Mouse (Mus musculus) R1 (cell line): ENCODE data around the gene P2ry6.

Experiments used
- DNase-seq: peaks from one replicate; pipeline ENCODE4 v3.0.0-alpha.2; 2018; ENCODE audit warnings: low read depth, low spot score

Gene P2ry6

DNA sequence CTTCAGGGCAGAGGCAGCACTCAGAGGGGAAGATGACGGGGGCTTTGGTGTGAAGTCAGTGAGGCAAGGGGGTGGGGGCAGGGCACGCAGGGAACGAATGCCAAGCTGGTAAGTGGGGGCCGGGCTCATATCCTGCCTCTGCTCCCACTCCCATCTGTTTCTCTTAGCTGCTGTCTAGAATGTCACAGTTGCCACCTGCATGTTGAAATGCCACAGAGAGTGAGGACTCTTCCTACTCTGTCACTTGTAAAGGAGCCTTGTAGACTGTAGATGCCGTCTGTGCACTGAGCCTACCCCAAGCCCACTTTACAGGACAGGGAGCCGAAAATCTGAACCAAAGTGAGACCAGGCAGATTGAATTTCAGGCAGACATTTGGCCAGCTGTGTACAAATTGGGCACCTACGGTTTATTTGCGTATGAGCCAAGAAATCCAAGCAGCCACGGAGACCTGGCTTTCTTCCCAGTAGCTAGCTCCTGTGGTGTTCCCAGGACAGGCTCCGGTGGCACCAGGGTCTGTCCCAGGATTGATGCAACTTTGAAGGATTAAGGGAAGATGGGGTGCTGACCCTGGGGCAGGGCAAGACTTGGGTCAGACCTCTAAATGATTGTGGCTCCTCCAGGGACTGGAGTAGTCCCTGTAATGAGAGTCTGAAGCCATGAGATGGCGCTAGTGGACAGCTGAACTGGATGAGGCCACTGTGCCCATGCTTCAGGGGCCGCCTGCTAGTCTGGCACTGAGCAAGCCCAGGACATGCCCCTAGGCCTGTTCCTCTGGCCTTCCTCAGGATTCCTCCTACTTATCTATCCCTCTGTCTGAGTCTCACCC is 31.4 kb downstream of the P2ry6 start:
- DNase-seq: peak; percentile 88

DNA sequence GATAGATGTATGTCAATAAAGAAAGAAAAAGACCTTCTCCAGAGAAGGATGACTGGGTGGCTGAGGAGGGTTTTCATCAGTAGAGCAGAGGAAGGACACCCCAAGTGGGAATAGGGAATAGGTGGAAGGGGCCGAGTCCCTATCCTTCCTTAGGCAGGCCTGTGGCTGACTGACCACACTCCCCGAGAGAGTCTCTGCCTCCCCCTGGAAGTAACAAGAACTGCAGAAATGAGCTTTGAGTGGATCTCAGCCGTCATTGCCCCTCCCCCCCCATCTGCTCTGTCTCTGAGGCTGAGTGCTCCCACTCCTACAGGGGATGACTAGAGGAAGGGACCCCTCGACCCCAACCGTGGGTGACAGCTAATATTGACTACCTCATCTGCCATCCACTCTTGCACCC is 33.3 kb downstream of the P2ry6 start:
- DNase-seq: no peak

DNA sequence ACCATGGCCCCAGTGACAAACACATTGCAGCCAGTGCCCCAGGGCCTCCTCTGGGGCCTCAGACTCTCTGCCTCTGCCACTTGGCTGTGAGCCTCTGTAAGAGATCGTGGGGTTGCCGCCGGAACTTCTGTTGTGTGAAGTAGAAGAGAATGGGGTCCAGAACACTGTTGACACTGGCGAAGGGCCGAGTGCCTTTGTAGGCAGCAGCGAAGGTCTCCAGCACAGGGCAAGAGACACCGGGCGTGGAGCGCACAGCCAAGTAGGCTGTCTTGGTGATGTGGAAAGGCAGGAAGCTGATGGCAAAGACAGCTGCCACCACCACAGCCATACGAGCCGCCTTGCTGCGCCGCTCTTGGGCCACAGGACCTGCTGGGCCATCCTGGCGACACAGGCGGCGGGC is 36.3 kb downstream of the P2ry6 start:
- no peak for DNase-seq

DNA sequence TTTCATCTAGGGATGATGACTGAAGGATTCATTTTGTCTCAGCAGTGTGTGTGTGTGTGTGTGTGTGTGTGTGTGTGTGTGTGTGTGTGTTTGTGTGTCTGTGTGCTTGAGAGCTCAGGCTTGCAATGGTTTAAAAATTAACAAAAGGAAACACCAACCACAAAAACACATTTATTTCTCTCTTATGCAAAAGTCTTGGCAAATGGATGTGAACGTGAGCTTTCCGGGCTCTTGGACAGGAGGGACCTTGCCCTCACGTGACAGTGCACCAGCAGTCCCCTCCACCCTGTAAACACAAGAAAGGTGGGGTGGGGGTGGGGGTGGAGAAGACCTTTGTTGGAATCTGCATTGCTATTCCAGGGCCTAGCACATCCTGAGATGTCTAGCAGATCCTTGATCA is 37.0 kb downstream of the P2ry6 start:
- no peak for DNase-seq

DNA sequence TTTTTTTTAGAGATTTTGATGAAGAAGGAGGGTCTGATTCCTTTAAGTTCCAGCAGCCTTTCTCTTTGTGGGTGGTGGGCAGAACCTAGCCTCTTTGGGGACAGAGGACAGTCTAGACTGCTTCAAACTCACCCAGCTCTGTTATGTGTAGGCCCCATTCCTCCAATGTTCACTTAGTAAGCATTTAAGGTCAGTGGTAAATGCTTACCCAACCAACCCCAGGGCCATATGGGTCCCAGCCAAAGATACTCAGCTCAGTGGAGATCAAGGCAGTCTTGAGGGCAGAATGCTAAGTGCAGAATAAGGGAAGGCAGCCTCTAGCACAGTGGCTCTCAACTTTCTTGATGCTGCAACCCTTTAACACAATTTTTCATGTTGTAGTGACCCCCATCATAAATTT is 40.9 kb downstream of the P2ry6 start:
- DNase-seq: no peak

DNA sequence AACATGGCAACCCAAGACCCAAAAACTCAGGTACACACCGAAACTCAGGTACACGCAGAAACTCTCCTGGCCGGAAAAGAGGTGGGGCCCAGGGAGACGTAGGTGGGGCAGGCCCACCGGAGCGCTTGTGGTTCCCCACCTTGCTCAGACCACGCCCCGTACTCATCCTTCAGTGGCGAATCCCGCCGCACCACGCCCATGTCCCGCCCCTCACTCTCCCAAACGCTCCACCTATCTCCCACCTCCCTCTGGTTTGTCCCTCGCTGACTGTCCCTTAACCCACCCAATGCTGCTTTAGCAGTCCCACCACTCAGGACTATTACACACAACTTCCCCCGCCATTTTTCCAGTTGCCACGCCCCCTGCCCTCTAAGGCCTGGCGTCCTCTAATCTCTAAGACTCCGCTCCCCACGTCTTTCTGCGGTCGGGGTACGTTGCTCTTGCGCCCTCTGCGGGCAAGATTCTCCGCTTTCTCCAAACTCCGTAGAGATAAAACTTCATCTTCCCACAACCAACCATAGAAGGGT is 41.9 kb downstream of the P2ry6 start:
- peak; percentile 99 for DNase-seq

DNA sequence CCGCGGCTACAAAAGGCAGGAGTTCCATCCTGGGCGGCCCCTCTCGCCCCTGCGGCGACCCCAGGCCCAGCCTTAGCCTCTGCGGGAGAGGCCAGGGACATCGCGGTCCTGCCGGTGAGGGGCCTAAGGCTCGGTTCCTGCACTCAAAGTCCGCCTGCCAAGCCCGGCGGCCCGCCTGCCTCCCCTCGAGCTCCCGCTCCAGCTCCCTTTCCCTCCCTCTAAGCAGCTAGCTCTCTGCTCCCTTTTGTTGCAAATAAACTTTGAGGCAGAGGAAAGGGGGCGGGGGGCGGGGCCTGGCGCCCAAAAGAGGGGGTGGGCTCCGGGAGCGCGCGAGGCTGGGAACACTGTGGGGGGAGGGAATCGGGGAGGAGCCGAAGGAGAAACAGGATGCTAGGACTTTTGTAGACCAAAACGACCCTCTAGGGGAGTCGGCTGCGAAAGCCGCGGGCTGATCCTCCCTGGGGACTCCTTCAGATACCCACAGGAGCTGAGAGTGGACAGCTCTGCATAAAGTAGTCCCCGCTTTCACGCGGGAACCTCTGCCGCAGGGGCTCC is 42.4 kb downstream of the P2ry6 start, which contains the start of gene Arhgef17:
TSS of gene Arhgef17 (minus strand) at position 182 of the 555 bp plus-strand sequence.
- DNase-seq: peak; percentile 98

DNA sequence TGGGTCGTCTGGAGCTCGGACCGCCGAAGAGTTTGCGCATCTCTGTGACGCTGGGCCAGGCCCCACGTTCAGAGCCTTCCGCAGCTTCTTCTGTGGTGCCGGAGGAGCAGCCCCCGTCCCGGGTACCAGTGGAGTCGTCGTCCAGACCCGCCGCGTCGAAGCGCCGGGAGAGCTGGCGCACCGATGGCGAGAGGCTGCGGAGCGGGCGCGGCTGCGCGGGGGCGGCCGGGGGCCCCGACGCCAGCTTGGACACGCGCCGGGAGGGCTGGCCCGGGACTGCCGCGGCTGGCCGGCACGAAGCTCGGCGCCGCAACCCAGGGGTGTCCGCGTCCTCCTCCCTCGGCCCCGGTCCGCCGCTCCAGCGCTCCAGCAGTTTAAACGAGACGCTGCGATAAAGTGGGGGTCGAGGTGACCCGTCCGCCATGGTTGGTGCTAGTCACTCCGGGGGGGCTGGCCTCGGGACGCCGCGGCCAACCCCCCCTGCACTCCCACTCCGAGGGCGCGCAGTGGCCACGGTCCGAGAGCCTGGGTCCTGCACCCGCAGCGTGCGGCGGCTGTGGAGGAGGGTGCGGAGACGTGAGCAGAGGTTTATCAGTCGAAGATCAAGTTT is 43.0 kb downstream of the P2ry6 start:
- no peak for DNase-seq

DNA sequence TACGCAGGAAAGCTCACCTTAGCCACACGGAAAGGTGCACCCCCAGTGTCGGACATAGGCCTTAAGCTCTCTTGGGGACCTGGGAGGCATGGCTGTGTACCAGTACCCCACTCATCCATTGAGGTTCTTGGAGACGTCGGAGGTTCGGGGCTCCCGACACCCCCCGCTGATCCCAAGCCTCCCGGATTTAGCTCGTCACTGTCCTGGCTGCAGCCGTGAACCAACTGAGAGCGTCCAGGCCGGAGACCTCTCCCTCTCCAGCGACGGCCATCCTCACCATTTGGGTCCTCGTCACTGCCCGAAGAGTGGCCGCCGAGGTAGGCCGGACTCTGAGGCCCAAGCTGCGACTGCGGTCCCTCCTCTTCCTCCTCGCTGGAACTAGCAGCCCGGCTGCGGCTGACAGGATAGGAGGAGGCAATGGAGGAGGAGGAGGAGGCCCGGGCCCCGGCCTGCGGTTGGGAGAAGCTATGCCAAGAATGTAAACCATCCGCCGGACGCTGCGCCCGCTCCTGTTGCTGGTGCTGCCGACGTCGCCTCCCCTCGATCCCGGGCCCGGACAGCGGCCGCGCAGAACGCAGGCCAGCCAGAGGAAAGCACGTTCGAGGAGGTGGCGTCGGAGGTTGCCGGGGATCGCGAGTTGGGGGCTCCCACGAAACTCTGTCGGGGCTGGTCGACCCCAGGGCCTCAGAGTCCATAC is 43.7 kb downstream of the P2ry6 start:
- DNase-seq: peak; percentile 78

DNA sequence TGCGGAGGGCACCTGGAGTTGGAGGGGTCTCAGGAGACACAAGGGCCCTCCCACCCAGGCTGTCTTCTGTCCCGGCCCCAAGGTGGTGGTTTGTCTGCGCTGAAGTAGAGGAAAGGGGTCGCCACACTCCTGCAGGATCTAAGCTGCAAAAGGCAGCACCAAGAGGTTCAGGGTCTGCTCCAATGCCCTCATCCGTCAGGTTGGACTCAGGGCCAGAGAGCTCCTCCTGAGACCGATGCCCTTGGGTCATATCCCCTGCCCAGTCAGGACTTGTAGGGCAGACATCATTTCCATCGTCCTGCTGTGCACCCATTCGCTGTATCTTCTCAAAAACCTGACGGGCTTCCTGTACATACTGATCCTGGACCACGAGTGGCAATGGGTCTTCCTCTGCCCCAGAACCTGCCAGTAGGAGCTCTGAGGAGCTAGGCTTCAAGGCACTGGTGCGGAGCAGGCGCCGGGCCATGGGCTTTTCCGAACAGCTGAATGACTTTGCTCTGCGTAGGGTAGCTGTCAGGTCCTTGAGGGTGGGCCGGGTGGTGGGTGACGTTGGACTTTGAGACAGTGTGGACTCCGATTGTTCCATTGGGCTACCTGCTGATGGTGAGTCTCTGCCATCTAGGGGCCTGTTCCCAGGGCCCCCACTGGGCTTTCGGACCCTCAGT is 44.7 kb downstream of the P2ry6 start:
- DNase-seq: no peak

DNA sequence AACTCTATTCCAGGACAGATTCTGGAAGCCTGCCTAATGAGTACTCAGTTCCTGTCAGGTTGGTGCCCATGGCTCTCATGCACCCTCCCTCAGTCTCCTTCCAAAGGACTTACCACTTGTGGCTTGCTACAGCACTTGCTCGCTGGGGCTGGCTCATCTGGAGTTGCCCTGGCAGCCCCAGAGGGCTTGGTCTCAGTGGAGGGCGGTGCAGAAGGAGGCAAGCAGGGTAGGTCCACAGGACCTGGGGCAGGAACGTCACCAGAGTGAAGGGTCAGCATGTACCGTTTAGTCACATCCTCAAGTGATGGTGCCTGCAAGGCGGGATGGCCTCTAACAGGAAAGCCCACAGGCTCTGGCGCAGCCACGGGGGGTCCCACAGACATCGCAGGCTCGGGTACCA is 46.0 kb downstream of the P2ry6 start:
- no peak for DNase-seq

DNA sequence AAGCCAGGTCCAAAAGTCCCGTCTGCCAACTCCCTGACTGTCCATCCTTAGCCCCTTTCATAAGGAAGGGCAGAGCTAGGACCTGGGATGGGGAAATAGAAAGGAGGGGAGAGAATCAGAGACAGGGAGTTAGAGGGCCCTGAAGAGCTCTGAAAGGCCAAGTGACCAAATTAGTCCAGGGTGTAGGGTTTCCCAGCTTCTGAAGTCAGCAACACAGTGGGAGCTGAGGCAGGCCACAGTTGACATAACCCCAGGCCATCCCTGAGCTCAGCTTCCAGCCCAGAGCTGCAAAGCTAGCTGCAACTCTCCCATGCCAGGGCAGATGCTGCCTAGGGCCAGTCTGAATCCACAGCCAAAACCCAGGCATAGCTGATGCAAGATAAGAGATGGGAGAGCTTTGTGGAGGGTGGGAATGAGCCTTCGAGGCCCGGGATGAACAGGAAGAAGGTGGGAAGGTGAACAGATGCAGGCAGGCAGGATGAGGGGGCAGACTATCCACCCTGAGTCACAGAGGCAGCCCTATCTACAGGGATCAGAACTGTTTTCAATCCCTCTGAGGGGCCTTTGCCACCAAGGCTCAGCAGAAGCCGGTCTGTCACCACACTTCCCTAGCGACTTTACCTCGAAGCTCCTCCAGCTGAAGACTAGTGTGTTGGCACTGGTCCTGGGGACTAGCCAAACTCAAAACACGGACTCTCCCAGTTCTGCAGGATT is 47.0 kb downstream of the P2ry6 start:
- no peak for DNase-seq

DNA sequence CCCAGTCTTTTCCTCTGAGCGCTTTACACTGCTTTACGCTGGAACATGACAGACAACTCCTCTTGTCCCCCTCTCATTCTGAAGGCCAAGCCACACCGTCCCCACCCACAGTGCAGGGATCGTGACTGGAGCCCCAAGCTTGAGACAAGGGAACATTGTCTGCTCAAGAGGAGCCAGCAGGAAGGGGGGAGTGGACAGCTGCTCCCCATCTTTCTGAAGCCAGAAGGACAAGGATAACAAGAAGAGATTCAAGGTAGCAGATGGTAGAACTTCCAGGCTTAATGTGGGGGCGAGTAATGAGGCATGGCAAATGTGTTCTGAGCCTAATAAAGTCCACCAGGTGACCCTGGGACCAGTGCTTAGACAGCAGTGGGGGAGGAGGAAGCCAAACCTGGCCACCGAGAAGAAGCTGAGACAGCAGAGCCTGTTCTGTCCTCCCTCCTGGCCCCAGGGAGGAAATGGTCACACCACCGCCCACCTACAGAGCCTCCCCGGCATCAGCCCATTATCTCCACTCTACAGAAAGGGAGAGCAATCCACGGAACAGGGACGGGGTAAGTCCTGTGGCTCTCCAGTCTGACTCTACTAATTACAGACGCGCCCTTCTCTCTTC is 48.0 kb downstream of the P2ry6 start:
- no peak for DNase-seq

DNA sequence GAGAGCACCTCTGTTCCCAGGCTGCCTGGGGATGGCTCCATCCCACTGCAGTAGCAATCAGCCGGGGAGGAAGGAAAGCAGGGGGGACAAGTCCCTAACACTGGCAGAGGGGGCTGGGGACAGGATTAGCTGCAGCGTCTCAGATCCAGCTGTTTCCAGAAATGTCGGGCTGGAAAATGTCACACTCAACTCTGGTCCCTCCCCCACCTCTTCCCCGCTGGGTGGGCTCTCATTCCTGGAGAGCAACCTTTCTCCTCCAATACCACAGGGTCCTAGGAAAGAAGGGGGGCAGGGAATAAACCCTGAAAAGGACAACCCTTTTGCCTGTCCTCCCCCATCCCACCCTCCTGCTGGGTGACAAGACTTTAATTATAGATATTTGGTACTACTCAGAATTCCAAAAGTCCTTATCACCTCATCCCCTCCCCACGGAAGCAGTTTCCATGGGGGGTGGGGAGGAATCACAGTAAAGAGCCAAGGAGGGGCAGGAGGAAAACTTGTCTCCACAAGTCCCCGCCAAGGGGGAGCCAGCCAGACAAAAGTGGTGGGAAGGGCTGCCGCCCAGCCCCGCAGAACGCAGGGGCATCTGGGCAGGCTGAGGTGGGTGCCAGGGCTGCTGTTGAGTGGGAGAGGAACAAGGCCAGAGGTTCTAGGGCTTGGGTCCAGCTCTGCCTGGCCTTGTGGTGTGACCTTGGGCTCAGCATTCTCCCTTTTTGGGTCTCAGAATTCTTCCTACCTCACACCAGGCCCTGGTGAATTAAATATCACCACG is 49.6 kb downstream of the P2ry6 start:
- DNase-seq: peak; percentile 66

DNA sequence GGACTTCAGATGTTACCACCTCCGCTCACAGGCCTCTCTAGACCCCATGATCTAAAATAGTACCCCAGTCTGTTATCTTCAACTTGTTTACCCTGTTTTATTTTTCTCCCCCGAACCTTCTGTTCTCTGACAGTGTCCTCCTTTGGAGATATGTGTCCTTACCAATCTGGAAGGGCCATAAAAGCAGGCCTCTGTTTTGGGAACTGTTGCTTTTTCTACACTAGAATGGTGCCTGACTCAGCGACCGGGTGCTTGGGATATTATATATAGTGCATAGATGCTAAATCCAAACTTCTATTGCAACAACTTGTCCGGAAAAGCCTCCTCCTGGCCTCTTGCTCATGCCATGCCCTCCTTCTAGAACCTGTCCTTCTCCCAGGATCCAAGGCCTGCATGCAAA is 50.2 kb downstream of the P2ry6 start:
- DNase-seq: no peak

DNA sequence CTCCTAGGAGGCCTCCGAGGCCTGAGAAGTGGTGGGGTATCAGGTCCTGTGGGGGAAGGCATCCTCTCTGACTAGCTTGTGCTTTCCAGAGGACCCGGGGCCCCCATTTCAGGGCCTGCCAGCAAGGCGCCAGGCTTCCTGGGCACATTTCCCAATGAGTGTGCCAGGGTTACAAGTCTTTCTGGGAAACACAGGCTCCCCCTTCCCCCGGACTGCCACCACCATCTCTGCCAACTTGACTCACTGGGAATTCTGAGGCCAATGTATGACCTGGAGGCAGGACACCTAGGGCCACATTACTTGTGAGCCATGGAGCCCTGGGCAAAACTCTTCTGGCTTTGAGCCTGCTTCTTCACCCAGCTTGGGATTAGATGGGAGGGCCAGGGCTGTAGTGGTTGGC is 51.5 kb downstream of the P2ry6 start:
- no peak for DNase-seq

DNA sequence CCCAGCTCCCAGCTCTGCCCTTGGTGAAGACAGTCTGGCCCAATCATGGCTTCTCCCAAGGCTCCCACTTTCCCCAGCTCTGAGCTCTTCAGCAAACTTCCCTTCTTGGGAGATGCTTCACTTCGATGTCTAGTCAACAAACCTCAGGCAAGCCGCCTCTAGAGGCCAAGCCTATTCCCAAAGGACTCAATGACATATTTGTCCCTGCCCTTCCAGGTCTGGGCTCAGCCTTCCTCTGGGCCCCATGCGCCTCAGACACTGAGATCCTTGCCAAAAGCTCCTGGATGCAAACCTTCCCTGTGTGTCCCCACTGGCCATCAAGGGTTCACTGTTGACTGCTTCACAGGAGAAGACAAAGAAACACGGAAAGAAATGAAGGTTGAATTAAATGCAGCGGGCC is 53.2 kb downstream of the P2ry6 start:
- DNase-seq: no peak

DNA sequence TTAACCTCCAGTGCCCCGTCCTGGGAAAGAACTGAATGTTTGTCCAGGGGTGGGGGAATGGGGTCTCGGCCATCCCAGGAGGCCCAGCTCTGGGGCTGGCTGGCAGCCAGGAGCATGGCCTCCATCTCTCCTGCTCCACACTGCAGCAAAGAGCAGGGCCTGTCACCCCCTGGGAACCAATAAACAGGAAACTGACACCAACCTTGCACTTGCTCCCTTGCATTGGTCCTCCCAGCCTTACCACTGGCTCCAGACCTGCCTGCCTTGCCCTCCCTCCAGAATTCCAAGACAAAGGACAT is 54.7 kb downstream of the P2ry6 start:
- no peak for DNase-seq

DNA sequence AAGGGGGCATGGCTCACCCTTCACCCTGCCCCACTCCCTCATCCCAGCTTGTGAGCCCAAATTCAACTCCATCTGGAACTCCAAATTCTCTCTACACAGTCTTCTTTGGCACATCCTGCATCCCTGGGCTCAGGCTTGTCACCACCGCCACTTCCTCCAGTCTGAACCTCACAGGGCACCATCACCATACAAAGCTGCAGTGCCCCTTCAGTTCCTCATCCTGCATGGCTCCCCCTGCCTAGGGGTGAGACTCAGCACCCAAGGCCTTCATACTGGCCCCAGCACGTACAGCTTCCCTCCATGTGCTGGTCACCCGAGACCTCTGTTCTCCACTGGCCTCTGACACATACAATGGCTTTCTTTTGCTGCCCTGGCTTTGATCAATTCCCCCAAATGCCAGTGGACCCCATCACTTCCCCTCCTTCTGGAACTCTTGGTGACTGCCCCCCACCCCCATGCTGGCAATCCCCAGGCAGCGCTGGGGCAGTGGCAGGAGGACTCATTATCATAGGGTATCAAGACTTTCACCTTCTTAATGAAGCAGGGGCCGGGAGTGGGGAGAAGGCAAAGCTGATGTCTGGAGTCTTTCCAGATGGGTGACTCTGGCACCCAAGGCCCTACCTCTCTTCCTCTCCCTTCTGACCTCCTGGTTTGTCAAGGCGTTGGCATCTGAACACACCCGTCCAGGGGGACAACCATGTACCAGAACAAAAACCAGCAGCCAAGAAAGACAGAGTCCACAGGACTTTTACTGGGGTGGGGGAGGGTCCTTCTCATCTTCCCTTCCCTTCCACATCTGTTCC is 55.2 kb downstream of the P2ry6 start:
- no peak for DNase-seq
